Mouse (Mus musculus): Measurements from ENCODE around the gene Hbp1. TPM values are rescaled to one million over a fixed set of nuclear protein-coding genes. Genes with fewer than 3 reads are reported as not detected.

The Hbp1 gene
- polyA plus RNA-seq, 1 experiment from 2014 or later = 83.3 TPM

DNA sequence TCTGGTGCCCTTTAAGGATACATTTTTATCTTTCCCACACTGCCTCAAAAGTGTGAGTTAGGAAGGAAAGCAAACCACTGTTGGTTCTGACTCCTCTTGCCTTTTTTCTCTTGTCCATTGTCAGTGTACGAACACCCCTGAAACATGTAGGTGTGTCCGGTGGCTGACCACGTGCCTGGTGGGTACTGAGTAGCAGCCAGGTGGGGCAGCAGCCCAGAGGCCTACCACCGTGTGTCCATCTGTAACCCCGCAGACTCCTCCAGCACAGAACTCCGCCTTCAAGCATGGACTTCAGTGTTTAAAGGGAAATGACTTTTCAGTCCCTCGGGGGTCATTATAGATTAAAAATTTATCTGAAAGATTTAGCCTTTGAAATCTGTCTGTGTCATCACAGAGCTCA, 52.9 kb downstream of the Hbp1 start:
- H3K4me2 ChIP-seq (ENCODE audit: low read length) = no peak overlapping the region
- H3K4me1 ChIP-seq (replicated peaks; ENCODE audit: control insufficient read depth, insufficient read depth, low read length) = peaks cover 22% of the 10 kb centered on the region
- H3K9ac ChIP-seq (replicated peaks; ENCODE audit: low read depth, low read length) = no peak overlapping the region
- H3K4me3 ChIP-seq (replicated peaks; ENCODE audit: low read length) = no peak overlapping the region
- H3K36me3 ChIP-seq (ENCODE audit: control insufficient read depth, insufficient read depth) = no peaks in the 10 kb centered on the region
- H3K27me3 ChIP-seq (replicated peaks; ENCODE audit: control insufficient read depth, insufficient read depth, low read length) = no peaks in the 10 kb centered on the region
- no peaks in the 10 kb centered on the region for H3K9me3 ChIP-seq (ENCODE audit: control insufficient read depth, low read length)
- 53% methylated on average over 7 of the region's 7 CpGs for WGBS
- no peak overlapping the region for H3K27ac ChIP-seq (ENCODE audit: low read length)
- no peak for ATAC-seq

DNA sequence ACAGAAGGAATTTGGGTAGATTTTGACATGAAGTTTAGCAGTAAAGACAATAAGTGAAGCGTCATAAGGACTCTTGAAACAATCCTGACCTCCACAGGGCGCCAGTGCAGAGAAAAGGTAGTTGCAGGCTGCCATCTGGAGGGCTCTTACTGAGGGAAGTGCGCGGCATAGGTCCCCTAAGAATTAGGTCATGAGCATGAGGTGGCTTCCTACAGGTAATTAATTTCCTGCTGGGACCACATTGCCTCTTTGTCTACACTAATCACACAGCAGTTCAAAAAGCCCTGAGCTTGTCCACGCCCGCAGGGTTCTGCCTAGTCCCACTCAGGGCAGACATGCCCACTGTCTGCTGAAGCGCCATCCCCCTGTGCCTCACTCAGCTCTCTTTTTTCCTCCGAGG, 53.3 kb downstream of the Hbp1 start:
- peak; percentile 49 for ATAC-seq
- Histone ChIP-seq H3K36me3 (ENCODE audit: control insufficient read depth, insufficient read depth) (no peaks in the 10 kb centered on the region), H3K4me2 (ENCODE audit: low read length) (no peak overlapping the region), H3K4me1 (replicated peaks; ENCODE audit: control insufficient read depth, insufficient read depth, low read length) (peaks cover 22% of the 10 kb centered on the region), H3K9me3 (ENCODE audit: control insufficient read depth, low read length) (no peaks in the 10 kb centered on the region), H3K4me3 (replicated peaks; ENCODE audit: low read length) (no peak overlapping the region), H3K27ac (ENCODE audit: low read length) (no peak overlapping the region), H3K27me3 (replicated peaks; ENCODE audit: control insufficient read depth, insufficient read depth, low read length) (no peaks in the 10 kb centered on the region), H3K9ac (replicated peaks; ENCODE audit: low read depth, low read length) (no peak overlapping the region)
- WGBS = 11% methylated on average over 8 of the region's 8 CpGs

DNA sequence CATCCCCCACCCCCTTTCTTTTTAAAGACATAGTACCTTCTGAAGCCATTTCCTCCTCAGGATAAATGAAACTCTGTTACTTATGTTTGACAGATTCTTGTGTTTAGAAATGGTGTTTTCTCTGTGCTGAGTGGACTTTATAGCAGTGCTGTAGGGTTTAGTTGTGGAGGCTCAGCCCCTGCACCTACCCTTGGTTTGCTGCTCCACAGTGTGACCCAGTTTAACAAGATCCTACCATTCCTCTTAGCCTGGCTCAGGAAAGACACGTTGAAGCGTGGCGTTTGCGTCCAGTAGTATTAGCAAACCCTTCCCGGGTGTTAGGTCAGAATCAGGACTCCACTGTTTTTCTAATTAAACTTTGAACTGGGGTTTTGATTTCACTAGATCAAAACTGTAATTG, 54.0 kb downstream of the Hbp1 start:
- Histone ChIP-seq H3K27ac (ENCODE audit: low read length) (no peak overlapping the region; the same call in 1 of the 2 replicates), H3K36me3 (ENCODE audit: control insufficient read depth, insufficient read depth) (no peaks in the 10 kb centered on the region), H3K4me2 (ENCODE audit: low read length) (no peak overlapping the region), H3K4me1 (replicated peaks; ENCODE audit: control insufficient read depth, insufficient read depth, low read length) (peaks cover 22% of the 10 kb centered on the region), H3K4me3 (replicated peaks; ENCODE audit: low read length) (no peak overlapping the region), H3K9ac (replicated peaks; ENCODE audit: low read depth, low read length) (no peak overlapping the region), H3K27me3 (replicated peaks; ENCODE audit: control insufficient read depth, insufficient read depth, low read length) (no peaks in the 10 kb centered on the region), H3K9me3 (ENCODE audit: control insufficient read depth, low read length) (no peaks in the 10 kb centered on the region)
- WGBS = 7% methylated on average over 5 of the region's 5 CpGs
- ATAC-seq = peak; percentile 27; the same call in 1 of the 2 replicates

DNA sequence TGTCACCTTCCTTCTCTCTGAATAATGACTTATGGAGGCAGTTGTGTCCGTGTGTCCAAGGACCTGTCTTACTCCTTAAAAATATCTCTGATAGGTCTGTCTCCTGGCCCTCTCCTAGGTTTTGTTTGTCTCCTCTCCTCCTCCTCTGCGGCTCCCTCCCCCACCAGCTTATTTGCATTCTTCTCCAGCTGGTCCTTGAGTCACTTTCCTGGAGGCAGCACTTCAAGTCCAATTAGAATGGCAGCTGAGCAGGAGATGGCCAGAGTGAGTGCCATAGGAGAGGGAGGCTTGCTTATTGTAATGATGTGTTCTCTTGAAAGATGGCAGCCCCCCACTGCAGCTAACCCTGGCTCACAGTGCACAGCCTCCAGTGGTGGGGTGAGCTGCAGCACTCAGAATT, 54.4 kb downstream of the Hbp1 start:
- H3K27ac ChIP-seq (ENCODE audit: low read length) = peak overlapping the region; percentile 10; the same call in 1 of the 2 replicates
- peak; percentile 70 for ATAC-seq
- H3K4me1 ChIP-seq (replicated peaks; ENCODE audit: control insufficient read depth, insufficient read depth, low read length) = peaks cover 22% of the 10 kb centered on the region
- H3K4me2 ChIP-seq (ENCODE audit: low read length) = no peak overlapping the region
- no peak overlapping the region for H3K4me3 ChIP-seq (replicated peaks; ENCODE audit: low read length)
- no peaks in the 10 kb centered on the region for H3K9me3 ChIP-seq (ENCODE audit: control insufficient read depth, low read length)
- no peaks in the 10 kb centered on the region for H3K27me3 ChIP-seq (replicated peaks; ENCODE audit: control insufficient read depth, insufficient read depth, low read length)
- no peak overlapping the region for H3K9ac ChIP-seq (replicated peaks; ENCODE audit: low read depth, low read length)
- no peaks in the 10 kb centered on the region for H3K36me3 ChIP-seq (ENCODE audit: control insufficient read depth, insufficient read depth)
- WGBS = 5% methylated on average over 2 of the region's 2 CpGs

DNA sequence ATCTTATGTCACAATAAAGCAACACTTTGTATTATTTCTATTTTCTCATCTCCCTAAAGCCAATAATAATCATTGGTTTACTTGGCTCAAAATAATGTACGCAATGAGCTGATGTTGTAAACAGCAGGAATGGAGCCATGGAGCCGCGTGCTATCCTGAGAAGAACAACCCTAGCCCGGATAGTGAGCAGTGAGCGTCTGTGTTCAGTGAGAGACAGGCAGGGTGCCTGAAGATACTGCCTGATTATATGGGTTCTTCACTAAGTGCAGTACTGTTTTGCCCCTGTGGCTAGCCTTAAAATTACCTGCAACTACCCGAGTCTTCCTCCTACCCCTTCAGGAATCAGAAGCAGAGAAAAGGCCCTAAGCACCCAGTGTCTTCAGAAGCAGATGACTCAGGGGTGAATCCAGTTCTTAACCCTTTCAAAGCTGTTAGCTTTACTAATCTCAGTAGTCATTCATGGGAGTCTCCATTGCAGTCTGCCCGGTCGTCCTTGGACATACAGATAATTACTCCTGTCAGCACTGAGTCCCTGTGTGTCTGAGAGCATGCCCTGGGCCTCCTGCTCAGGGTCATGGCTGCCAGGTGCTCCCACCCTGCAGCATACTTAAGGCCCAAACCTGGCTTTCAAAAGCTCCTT, 55.1 kb downstream of the Hbp1 start:
- Histone ChIP-seq H3K4me2 (ENCODE audit: low read length) (no peak overlapping the region), H3K9me3 (ENCODE audit: control insufficient read depth, low read length) (no peaks in the 10 kb centered on the region), H3K27ac (ENCODE audit: low read length) (no peak overlapping the region), H3K36me3 (ENCODE audit: control insufficient read depth, insufficient read depth) (no peaks in the 10 kb centered on the region), H3K4me1 (replicated peaks; ENCODE audit: control insufficient read depth, insufficient read depth, low read length) (peaks cover 23% of the 10 kb centered on the region), H3K27me3 (replicated peaks; ENCODE audit: control insufficient read depth, insufficient read depth, low read length) (no peaks in the 10 kb centered on the region), H3K4me3 (replicated peaks; ENCODE audit: low read length) (no peak overlapping the region), H3K9ac (replicated peaks; ENCODE audit: low read depth, low read length) (0 out of 2 replicates have a peak overlapping the region, but pooled peaks have one; percentile 22)
- peak; percentile 55; the same call in 1 of the 2 replicates for ATAC-seq
- 32% methylated on average over 8 of the region's 8 CpGs for WGBS

DNA sequence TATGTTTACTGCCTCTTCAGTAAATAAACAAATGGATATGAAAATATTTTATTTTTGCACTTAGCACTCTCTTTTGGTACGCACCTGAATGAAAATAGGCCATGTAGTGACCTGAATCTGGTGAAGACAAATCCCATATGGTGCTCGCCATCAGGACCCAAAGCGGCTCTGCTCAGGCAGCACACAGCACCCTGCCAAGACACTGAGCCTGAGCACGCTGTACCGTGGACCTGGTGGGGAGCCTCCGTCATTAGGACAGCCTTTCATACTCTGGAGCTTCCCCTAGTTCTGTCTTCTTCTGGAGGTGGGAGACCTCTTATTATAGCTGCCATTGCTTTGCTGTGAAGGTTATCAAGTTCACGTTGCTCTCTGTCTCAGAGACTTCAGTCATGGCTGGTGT, 57.6 kb downstream of the Hbp1 start:
- H3K9ac ChIP-seq (replicated peaks; ENCODE audit: low read depth, low read length) = no peak overlapping the region
- H3K36me3 ChIP-seq (ENCODE audit: control insufficient read depth, insufficient read depth) = no peaks in the 10 kb centered on the region
- no peak for ATAC-seq
- no peaks in the 10 kb centered on the region for H3K27me3 ChIP-seq (replicated peaks; ENCODE audit: control insufficient read depth, insufficient read depth, low read length)
- H3K4me1 ChIP-seq (replicated peaks; ENCODE audit: control insufficient read depth, insufficient read depth, low read length) = peaks cover 24% of the 10 kb centered on the region
- H3K9me3 ChIP-seq (ENCODE audit: control insufficient read depth, low read length) = no peaks in the 10 kb centered on the region
- 88% methylated on average over 7 of the region's 7 CpGs for WGBS
- no peak overlapping the region for H3K27ac ChIP-seq (ENCODE audit: low read length)
- H3K4me2 ChIP-seq (ENCODE audit: low read length) = no peak overlapping the region
- H3K4me3 ChIP-seq (replicated peaks; ENCODE audit: low read length) = no peak overlapping the region

DNA sequence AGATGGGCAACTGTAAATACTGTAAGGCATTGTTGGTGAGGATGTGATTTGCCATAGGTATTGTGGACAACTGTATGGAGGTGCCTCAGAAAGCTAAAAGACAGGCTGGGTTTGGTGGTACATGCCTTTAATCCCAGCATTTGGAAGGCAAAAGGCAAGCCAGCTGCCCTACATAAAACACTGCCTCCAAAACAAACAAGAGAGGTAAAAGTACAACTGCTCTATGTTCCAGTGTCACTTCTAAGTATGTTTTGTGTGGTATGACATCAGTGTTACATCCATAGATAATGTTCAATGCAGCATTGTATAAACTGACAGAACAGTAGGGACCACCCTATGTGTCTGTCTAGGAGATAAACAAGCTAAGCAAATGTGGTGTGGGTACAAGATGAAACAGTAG, 58.3 kb downstream of the Hbp1 start:
- Histone ChIP-seq H3K4me1 (replicated peaks; ENCODE audit: control insufficient read depth, insufficient read depth, low read length) (peaks cover 24% of the 10 kb centered on the region), H3K4me2 (ENCODE audit: low read length) (no peak overlapping the region), H3K9ac (replicated peaks; ENCODE audit: low read depth, low read length) (no peak overlapping the region), H3K36me3 (ENCODE audit: control insufficient read depth, insufficient read depth) (no peaks in the 10 kb centered on the region), H3K27ac (ENCODE audit: low read length) (no peak overlapping the region), H3K4me3 (replicated peaks; ENCODE audit: low read length) (no peak overlapping the region), H3K9me3 (ENCODE audit: control insufficient read depth, low read length) (no peaks in the 10 kb centered on the region), H3K27me3 (replicated peaks; ENCODE audit: control insufficient read depth, insufficient read depth, low read length) (no peaks in the 10 kb centered on the region)
- no peak for ATAC-seq

DNA sequence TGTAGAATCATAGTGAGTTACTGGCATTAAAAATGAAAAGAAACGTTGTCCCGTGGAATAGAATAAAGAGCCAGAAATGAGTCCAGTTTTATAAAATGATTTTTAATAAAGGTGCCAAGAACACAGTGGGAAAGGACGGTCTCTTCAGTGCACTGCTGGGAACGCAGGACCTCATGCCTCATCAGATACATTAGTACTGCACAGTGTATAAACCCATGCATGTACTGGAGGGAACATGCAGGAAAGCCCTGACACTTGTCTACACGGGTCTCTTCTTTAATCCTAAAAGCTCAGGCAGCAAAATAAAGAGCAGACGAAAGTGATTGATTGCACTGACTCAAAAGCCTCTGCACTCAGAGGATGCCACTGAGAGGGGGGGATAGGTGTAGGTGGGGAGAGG, 59.6 kb downstream of the Hbp1 start:
- no peak overlapping the region for H3K9ac ChIP-seq (replicated peaks; ENCODE audit: low read depth, low read length)
- no peak overlapping the region for H3K4me3 ChIP-seq (replicated peaks; ENCODE audit: low read length)
- WGBS = 61% methylated on average over 6 of the region's 6 CpGs
- no peaks in the 10 kb centered on the region for H3K27me3 ChIP-seq (replicated peaks; ENCODE audit: control insufficient read depth, insufficient read depth, low read length)
- peaks cover 12% of the 10 kb centered on the region for H3K4me1 ChIP-seq (replicated peaks; ENCODE audit: control insufficient read depth, insufficient read depth, low read length)
- H3K36me3 ChIP-seq (ENCODE audit: control insufficient read depth, insufficient read depth) = peaks cover 3% of the 10 kb centered on the region; the same call in 1 of the 2 replicates
- no peak for ATAC-seq
- H3K4me2 ChIP-seq (ENCODE audit: low read length) = no peak overlapping the region
- H3K9me3 ChIP-seq (ENCODE audit: control insufficient read depth, low read length) = no peaks in the 10 kb centered on the region
- no peak overlapping the region for H3K27ac ChIP-seq (ENCODE audit: low read length)

DNA sequence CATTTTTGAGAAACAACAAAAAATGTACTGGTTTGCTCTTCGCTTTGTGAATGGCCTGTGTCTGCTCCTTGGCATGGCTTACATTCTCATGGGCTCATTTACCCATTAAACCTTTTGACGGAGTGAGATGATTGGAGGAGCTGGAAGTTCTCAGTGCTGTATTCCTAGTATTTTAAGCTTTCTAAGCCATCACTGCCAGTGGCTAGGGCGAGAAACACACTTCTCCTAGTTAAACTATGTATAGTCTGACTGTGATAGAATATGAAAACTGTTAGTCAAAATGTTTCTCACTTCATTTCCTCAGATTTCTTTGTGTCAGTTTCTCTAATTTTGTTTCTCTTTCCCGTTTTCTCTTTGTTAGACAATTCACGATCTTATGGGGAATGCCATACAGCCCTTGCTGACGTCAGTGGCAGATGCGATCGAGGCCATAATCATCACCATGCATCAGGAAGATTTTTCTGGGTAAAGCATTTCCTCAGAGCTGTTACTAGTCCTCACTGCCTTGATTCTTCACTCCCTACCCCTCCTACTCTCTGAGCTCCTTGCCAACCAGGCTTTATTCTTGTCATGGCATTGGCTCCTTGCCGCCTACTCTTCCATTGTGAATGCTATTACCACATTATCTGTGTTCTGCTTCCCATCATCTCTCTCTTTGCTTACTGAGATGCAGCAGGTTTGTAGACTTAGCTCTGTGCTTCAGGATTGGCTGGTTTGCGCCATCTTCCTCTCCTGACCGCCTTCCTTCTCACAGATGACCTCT, 64.3 kb downstream of the Hbp1 start:
- no peaks in the 10 kb centered on the region for H3K27me3 ChIP-seq (replicated peaks; ENCODE audit: control insufficient read depth, insufficient read depth, low read length)
- ATAC-seq = no peak
- H3K9me3 ChIP-seq (ENCODE audit: control insufficient read depth, low read length) = no peaks in the 10 kb centered on the region
- H3K4me2 ChIP-seq (ENCODE audit: low read length) = no peak overlapping the region
- H3K36me3 ChIP-seq (ENCODE audit: control insufficient read depth, insufficient read depth) = peaks cover 3% of the 10 kb centered on the region; the same call in 1 of the 2 replicates
- 95% methylated on average over 11 of the region's 11 CpGs for WGBS
- no peak overlapping the region for H3K9ac ChIP-seq (replicated peaks; ENCODE audit: low read depth, low read length)
- H3K27ac ChIP-seq (ENCODE audit: low read length) = no peak overlapping the region
- peaks cover 3% of the 10 kb centered on the region; the same call in 1 of the 2 replicates for H3K4me1 ChIP-seq (replicated peaks; ENCODE audit: control insufficient read depth, insufficient read depth, low read length)
- no peak overlapping the region for H3K4me3 ChIP-seq (replicated peaks; ENCODE audit: low read length)
